Mouse (Mus musculus) large intestine, adult 2 months (tissue): ENCODE measurements around the gene Rbmx. TPM values are rescaled to one million over a fixed set of nuclear protein-coding genes. Genes with fewer than 3 reads are reported as not detected.

Source experiments
- DNase-seq: peaks from one replicate; pipeline ENCODE4 v3.0.0-alpha.2; 2012; ENCODE audit warnings: low read depth, low spot score
- WGBS: fragments of 180-500 bp; shearing (Covaris S2); methylation state at CpG from one replicate; pipeline ENCODE4 v1.1.7; 2018; 5-methylcytosine and 5-hydroxymethylcytosine counted together
- polyA plus RNA-seq: library from polyadenylated mRNA; depleted of rRNA; stranded (reverse); fragments of >200 nt; gene quantifications from 2 replicates; pipeline ENCODE4 v1.2.3, GENCODE M21; 2012; rRNA removed

Rbmx gene
- 10.0 and 12.5 TPM in 2 replicates for polyA plus RNA-seq

DNA sequence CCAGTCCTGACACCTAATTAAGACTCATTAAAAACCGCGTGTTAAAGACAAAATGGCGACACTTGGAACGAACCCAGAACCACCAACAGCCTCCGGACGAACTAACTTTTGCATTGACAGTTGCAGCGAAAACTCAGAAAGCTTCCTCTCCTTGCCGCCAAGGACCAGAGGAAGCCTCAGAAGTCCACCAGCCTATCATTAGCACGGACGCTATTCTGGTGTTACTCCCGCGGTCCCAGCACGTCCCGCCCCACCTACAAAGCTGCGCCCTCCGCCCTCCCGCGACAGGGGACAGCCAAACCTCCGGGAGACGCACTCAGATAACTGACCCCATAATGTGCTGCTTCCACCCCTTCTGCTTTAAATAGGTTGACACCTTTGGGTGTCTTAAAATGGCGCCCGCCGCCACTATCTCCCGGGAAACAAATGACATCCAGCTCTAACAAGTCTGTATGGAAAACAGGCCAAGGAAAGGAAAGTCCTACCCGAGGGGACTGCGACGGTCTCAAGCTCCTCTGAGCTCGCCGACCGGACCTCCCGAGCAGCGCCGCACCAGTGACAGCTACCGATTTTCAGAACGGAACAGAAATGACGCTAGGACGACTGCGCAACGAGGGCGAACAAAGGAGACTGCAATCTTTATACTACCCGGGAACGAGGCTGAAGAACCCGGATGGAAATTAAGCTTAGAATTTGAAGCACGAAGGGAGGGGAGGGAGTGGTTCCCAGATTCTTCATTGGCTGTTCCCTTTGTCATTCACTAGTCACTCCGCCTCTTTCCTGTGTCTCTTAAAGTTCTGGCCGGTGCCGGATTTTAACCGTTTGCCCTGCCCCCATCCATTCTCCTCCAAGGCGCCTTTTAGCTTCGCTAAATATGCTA is at the start of gene Rbmx:
TSS of gene Rbmx (minus strand) at position 670 of the 880 bp plus-strand sequence.
- 22% methylated on average over 50 of the region's 50 CpGs for WGBS
- DNase-seq: peak; percentile 69

DNA sequence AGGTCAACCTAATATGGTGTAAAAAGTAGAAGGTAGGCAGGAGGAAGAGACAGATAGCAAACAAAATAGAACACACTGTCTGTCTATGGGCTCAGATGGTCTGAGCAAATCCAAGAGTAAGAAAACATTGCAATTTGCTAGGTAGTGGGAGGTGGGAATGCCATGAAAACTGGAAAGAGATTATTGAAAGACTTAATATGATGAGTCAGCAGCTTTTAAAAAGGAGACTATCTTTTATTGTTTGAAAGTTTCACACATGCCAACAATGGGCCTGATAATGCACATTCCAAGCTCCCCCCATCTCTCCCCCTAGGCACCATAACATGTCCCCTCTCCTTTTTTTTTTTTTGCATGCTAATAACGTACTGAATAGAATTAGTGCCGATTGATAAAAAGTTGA is 41.1 kb upstream of the Rbmx start:
- DNase-seq: no peak
- WGBS: 84% methylated on average over 2 of the region's 2 CpGs

DNA sequence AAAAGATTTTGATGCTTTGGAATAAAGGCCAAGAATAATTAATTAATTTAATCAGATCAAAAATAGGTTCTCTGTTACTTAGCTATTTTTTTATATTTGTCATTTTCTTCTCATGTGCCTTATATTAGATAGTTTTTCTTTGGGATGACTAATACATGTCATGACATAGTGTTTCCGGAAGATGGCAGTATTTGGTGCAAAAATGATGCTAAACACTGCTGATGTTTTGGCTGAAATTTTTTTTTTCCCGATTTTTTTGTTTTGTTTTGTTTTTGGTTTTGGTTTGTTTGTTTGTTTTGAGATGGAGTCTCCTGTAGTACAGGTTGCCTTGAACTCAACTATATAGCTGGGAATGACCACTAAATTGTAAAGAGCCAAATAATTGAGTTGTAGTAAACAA is 38.8 kb upstream of the Rbmx start:
- DNase-seq: no peak
- 7% methylated on average over 2 of the region's 2 CpGs for WGBS

DNA sequence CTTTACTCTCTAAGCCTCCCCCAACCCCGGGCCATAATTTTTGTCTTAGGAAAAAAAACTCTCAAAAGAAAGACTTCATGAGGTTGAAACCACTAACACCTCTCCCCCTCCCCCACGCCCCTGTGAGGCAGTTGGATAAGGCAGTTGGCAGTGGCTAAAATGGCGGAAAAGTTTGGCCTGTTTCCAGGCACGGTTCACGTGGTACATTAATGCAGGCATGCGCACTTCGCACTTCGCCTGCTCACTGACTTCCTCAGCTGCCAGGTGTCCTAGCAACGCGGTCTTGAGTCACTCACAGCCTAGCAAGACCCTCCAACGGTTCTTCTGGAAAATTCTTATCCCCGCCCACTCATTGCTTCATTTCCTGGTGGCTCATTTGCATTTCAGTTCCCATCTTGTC is 15.9 kb upstream of the Rbmx start, which contains the start of gene Gm364:
TSS of gene Gm364 (plus strand) at position 386 of the 400 bp plus-strand sequence.
- DNase-seq: no peak
- WGBS: 91% methylated on average over 12 of the region's 12 CpGs

DNA sequence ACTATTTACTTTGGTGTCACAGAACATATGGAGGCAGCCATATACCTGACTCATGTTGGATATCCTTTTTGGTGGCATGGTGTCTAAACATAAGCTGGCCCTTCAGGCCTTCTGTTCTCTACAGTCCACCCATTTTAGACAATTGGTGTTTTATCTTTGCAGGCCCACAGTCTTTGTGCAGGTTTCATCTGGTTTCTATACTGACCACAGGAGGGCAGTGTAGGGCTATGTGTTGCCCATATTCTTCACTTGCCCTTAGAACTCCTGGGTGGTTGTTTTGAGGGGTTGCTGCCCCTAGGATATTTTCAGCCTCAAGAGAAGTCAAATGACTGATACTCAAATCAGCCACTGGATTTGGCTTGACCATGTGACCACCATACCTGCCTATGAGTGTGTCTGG is 10.8 kb upstream of the Rbmx start:
- DNase-seq: no peak

DNA sequence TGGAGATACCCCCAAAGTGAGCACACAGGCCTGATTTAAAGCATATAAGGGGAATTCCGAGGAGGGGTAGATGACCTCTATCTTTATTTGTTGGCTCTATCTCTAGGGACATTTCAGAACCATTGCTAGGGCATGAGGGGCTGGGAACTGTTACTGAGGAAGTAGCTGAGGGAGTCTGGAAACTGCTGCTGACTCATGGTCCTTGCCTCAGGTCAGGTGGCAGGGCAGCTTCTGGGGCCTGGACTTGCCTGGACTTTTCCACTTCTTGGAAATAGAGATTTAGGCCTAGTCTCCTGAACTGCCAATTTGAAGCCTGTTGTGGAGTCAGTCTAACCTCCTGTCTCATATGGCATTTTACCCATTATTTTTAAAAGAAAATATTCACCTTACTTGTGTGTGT is 8.6 kb upstream of the Rbmx start:
- 83% methylated on average over 1 of the region's 1 CpGs for WGBS

DNA sequence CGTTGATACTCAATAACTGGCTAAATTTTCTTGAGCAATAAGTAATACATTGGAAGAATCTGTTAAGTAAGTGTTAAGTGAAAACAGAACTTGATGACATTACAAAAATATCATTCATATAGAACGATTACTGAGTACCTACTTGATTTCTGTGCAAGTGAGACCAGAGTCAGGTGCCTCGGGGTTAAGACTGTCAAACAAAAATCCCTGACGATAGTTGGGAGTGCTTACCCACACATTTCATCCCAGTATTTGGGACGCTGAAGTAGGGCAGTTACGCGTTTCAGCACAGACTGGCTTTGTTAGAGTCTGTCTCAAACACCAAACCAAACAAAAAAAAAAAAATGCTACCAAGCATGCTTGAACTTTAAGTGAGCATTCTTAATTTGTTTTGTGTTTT is 576 bp upstream of the Rbmx start:
- 18% methylated on average over 7 of the region's 7 CpGs for WGBS
- DNase-seq: no peak

More for the DNA sequence above, 8.6 kb upstream of the Rbmx start:
- DNase-seq: no peak

DNA sequence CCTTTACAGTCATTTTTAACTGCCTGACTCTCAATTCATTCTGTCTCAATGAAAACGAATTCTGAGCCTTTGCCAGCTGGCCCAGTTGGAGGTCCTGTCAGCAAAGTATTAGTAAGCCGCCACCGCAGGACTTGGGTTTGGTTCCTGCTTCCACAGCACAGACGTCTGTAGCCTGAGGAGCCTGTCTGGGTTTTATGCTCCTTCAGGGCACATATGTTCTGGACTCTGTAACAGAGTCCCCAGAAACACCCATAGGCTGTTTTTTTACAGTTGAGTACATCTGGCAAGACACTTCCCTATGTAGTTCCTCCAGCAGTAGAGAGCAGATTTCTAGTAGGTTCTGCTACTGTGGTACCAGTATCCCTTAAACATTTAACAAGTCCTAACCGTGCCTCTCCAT is 11.9 kb downstream of the Rbmx start:
- 71% methylated on average over 5 of the region's 5 CpGs for WGBS

DNA sequence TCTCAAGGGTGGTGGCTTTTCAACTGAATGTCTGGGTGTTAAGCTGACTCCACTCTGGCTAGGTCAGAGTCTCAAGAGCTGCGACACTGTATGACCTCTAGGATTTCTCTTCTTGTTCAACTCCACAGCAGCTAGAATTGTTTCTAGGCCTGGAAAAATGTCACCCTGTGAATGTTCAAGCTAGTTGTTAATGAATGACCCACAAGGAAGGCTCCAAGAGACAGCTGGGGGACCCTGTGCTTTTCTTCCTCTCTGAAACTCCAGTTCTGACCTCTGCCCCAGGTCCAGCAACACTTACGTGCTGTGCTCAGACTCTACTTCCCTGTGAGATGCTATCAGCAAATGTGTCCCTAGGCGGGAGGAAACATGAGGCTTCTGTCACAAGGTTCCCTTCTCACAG is 14.3 kb downstream of the Rbmx start:
- 87% methylated on average over 3 of the region's 3 CpGs for WGBS

More for the DNA sequence above, 11.9 kb downstream of the Rbmx start:
- no peak for DNase-seq

DNA sequence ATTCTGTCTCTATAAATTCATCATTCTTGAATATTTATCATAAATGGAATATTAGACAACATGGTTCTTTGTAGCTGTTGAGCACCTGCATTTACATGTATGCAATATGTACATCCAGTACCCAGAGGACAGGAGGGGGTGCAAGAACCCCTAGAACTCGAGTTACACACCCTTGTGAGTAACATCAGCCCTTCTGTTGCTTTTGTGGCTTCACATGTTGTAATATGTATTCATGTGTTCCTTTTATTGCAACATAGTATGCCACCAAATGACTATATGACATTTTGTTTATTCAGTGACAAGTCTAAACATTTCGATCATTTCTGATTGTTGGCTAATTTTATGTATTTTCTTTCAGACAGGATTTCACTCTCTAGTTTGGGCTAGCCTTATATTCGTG is 15.7 kb downstream of the Rbmx start:
- 67% methylated on average over 3 of the region's 3 CpGs for WGBS
- DNase-seq: no peak

More for the DNA sequence above, 14.3 kb downstream of the Rbmx start:
- no peak for DNase-seq

DNA sequence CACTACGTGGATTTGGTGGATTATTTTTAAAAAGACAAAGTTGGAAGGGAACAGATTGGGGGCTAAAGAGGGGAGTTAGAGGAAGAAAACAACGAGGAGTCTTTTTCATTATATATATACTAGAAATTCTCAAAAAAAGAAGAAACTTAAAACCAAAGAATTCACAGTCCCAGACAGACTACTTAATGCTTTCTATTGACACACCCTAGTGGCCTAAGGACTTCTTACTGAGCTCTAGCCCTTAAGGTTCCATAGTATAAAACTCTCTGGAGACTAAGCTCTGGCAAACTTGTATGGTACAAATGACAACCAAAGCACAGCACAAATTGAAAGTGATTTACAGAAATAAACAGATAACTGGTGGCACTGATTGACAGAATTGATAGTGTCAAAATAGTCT is 18.8 kb downstream of the Rbmx start:
- DNase-seq: no peak
- 84% methylated on average over 2 of the region's 2 CpGs for WGBS

DNA sequence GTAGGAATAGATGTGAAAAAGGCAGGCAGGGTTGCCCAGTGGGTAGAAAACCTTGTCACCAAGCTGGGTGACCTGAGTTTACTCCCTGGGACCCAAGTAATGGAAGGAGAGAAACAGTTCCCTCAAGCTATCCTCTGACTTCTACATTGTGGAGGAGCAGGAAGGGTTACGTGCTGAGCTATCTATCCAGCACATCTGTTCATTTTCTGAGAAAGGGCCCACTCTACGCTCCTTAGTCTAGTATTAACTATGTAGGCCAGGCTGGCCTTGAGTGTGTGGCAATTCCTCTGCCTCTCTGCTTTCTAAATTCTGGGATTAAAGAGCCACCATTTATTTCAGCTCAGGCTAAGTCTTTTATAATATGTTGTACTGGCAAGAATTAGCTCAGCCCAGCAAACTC is 19.3 kb downstream of the Rbmx start:
- no peak for DNase-seq
- WGBS: 92% methylated on average over 2 of the region's 2 CpGs

DNA sequence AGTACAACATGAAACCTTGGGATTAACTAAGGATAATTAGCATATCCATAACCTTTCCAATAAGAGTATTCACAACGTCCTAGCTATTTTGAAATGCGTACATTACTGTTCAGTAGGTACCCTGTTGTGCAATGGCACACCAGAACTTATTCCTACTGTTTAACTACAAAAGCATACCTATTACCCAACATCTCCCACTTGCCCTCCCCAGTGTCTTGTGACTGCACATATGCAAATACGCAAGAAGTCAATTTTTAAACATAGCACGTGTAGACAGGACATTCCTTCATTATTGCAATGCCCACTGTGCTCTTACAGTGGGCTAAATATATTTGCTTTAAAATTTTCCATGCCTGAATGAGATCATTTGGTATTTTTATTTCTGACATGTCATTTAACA is 19.9 kb downstream of the Rbmx start:
- DNase-seq: no peak
- 76% methylated on average over 4 of the region's 4 CpGs for WGBS

DNA sequence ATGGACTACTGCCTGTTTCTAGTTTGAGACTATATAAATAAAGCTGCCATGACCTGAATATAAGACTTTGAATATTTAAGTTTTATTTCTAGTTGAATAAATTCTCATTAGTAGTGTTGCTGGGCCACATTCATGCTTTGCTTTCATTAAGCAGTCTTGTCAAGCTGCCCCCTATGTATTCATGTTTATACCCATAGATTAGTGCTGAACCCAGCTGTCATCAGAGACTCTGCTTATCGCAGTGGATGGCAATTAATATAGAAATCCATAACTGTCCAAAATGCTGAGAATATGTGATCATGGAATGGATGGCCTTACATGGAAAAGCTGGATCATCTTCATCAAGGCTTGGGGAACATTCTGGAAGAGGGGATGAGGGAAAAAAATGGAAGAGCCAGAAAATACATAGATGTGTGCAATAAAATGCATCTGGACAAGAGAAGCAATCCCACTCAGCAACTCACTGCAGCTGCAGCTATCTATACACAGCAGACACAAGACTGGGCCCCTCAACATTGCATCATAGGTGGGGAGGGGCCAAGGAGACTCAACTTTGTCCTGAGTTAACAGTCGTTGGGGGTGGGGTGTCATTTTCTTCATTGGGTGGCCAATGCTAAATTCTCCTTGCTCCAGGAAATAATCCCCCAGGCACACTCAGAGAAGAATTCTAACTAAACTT is 27.8 kb downstream of the Rbmx start:
- no peak for DNase-seq
- 56% methylated on average over 2 of the region's 2 CpGs for WGBS

DNA sequence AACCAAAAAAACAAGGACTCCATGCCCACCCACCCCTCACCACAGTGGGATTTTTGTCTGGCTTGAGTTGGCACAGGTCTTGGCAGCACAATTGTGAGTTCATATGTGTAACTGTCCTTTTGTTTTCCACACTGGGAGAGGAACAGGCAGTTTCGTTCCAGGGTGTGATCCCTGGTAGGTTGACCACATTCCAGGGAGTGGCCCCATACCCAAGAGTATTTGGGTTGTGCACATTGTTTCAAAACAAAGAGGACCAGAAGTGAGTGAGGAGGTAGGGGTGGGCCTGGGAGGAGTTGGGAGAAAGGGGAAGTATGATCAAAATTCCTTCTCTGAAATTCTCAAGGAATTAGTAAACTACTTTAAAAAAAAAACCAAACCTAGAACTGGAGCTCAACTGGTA is 33.5 kb downstream of the Rbmx start:
- 38% methylated on average over 1 of the region's 1 CpGs for WGBS
- DNase-seq: no peak

DNA sequence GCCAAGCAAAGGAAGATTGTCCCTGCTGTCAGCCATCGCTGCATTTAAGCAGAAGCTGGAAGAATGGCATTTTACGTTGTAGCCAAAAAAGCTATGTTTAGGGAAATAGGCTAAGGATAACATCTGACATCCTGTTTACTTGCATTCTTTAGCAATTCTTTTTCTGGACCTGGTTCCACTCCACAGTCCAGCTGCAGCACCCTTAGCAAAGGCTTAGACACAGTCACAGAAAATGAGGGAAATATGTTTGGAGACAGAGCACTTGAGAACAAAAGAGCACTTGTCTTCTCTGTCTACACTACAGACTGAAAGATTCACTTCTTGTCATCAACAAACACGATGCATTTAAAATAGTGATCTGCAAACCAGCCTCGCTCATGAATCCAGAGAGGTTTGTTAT is 53.6 kb downstream of the Rbmx start:
- DNase-seq: no peak
- WGBS: 61% methylated on average over 4 of the region's 4 CpGs

DNA sequence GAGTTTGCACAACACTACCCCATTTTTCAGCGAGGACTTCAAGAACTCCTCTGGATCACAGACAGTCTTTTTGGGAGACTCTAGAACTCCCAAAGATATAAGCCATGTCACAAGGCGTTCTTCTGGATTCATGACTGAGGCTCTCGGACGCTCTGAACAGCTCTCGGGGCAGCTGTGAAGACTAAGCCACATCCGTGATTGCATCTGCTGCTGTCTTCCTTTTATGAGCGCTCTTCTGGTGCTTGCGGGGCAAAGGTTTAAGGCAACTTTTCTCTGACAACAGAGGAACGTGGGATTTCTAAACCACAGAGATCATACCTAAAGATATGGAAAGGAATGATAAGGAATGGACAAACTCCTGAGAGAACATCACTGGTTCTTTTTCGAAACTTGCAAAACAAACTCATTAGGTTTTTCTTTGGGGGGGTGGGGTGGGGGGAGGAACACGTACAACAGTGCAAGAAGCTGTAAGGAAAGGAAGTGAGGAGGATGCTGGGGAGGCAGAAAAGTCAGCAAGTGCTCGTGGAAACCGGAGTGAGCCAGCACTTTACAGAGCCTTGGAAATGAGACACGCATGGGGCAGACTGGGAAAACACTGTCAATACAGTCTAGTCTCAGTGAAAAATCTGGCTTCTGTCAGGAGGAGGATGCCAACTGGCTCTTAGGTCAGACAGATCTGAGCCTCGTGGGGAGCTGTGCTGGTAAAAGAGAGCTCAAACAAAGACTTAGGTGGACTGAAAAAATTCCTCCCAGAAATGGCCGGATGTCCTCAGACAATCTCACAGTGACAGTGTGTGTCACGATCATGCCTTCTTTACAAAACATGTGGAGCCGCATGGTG is 54.2 kb downstream of the Rbmx start, which contains the start of gene Arhgef6:
TSS of gene Arhgef6 (minus strand) at position 359 of the 841 bp plus-strand sequence.
- 34% methylated on average over 18 of the region's 18 CpGs for WGBS

DNA sequence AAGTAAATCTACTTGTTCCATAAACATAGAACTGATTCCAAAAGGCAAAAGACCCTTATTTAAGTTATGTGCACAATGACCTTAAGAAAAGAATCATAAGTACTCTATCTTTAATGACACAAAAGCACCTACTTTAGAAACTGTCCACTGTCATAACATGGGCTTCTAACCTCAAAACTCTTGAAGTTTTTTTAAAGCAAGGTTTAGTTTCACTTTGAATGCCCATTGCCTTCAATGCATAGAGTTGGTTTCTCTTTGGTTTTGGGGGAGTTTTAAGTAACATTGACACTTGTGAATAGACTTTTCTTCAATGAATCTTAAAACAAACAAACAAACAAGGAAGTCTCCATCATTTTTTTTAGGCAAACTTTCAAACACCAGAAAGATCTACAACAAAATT is 55.3 kb downstream of the Rbmx start:
- no peak for DNase-seq

More for the DNA sequence above, 54.2 kb downstream of the Rbmx start, which contains the start of gene Arhgef6:
- DNase-seq: no peak

DNA sequence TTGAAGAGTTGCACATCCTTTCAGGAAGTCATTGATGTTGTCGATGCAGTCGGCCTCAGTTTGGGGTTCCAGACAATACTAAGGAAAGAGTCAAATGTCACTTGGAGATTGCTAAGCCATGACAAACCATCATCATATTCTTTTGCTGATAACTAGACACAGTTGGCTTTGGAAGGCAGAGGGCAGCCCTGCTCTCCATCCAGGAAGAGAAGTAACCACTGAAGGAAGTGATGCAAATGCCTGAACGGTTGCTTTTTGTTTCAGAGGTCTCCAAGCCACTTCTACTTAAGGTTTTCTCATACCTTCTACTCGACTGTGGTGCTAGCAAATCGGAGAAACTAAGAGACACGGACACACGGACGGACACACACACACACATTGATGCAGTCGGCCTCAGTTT is 55.9 kb downstream of the Rbmx start:
- DNase-seq: no peak
- 77% methylated on average over 9 of the region's 9 CpGs for WGBS

DNA sequence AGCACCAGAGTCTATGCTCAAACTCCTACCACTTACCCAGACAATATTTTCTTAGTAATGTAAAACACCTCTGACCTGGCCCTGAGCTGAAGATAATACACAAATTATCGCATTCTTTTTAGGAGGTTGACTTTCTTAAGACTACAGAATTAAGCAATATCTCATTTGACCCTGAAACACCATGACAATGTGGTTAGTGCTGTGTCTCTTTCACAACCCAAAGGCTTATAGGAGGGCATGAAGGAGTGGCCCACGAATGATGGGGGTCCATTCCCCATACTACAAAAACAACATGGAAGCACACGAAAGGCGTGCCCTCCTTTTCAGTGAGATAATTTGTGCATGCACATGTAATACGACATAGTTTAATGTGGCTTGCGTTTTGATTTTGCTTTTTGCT is 57.5 kb downstream of the Rbmx start:
- DNase-seq: no peak
- WGBS: 86% methylated on average over 6 of the region's 6 CpGs
